Mouse (Mus musculus): ENCODE measurements at regions not wholly inside any gene's neighbourhood (a gene's known extent, or its start where the extent isn't known, plus 50 kb on each side); places are given as distances from the start of the nearest gene placed in this dataset.

GRCm38 (mm10) chr13:10741391-10741790 lies 380.7 kb upstream of the Chrm3 start:
- no peak for DNase-seq (ENCODE audit: extremely low spot score in 1 of 2, low spot score in 1 of 2)

DNA sequence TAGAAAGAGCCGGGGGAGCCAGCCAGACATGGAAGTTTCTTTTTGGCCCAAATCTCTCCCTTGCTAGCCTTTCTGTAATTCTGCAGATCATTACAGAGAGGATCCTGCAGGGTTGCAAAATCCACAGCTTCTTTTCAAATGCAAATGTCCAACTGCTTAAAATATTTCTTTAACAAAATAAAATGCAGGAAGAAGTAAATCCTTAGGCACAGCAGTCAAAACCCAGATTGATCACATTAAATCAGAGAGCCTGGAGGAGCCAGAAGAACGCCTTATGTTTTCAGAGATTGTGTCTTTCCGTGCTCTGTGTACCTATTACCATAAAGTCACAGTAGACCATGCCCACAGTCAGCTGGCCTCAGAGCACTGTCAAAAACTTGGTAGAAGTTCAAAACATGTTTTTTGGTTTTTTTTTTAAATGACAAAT lies 365.1 kb upstream of the Chrm3 start:
- DNase-seq (ENCODE audit: extremely low spot score in 1 of 2, low spot score in 1 of 2) = no peak

- no peak for DNase-seq (ENCODE audit: extremely low spot score in 1 of 2, low spot score in 1 of 2)
Observed at GRCm38 (mm10) chr13:10725335-10725734, 364.7 kb upstream of the Chrm3 start.

GRCm38 (mm10) chr13:10720639-10721038 lies 360.0 kb upstream of the Chrm3 start:
- DNase-seq (ENCODE audit: extremely low spot score in 1 of 2, low spot score in 1 of 2) = no peak

DNA sequence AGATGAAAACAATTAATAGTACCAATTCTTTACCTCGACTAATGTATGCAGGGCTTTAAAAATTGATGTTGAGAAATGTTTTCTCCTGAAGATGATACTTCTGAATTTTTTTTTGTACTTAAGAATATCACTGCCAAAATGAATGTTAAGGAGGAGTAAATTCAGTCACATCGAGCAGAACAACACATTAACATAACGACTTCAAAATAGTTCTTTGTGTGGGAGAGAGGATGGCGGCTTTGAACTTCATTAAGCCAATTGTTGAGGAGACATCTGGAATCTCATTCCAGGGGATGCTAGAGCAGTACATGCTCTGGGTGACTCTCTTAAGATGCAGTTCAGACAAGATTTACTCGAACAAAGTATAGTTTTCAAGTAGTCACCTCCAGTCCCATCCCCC lies 350.8 kb upstream of the Chrm3 start:
- DNase-seq (ENCODE audit: extremely low spot score in 1 of 2, low spot score in 1 of 2) = no peak

GRCm38 (mm10) chr13:10710909-10711308 lies 350.3 kb upstream of the Chrm3 start:
- no peak for DNase-seq (ENCODE audit: extremely low spot score in 1 of 2, low spot score in 1 of 2)

- DNase-seq (ENCODE audit: extremely low spot score in 1 of 2, low spot score in 1 of 2) = no peak
Observed at GRCm38 (mm10) chr13:10697146-10697545, 336.5 kb upstream of the Chrm3 start.

DNA sequence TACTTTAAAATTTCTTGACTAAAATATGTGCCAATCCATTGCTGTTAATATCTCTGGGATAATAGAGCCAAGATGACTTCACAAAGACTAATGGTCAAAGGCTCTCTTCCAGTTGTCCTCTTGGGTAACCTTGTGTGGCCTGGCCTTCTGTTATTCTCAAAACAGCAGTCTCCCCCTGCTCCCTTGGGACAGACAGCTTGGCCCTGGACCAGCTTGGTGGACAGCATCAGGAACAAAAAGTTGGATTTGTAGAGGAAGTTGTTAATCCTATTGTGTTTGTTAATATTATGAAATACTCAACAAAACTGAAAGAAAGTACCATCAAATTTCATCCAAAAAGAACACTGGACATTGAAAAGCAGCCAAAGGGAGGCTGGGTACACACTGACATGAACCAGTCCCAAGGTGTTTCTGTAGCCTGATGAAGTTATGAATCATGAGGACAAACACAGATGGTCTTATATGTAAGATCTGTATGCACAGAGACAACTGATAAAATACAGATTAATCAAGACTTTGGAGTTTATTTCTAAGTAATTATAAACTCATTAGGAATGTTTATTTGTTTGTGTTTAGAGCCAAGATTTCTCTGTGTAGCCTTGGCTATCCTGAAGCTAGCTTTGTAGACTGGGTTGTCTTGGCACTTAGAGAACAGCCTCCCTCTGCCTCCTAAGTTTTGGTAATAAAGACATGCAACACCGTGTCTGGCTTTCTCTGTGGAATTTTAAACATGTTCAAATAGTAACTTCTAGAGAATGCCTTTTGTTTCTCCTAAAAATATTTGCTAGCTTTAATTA lies 335.7 kb upstream of the Chrm3 start:
- no peak for DNase-seq (ENCODE audit: extremely low spot score in 1 of 2, low spot score in 1 of 2)

GRCm38 (mm10) chr13:10691307-10691706 lies 330.7 kb upstream of the Chrm3 start:
- DNase-seq (ENCODE audit: extremely low spot score in 1 of 2, low spot score in 1 of 2) = no peak

DNA sequence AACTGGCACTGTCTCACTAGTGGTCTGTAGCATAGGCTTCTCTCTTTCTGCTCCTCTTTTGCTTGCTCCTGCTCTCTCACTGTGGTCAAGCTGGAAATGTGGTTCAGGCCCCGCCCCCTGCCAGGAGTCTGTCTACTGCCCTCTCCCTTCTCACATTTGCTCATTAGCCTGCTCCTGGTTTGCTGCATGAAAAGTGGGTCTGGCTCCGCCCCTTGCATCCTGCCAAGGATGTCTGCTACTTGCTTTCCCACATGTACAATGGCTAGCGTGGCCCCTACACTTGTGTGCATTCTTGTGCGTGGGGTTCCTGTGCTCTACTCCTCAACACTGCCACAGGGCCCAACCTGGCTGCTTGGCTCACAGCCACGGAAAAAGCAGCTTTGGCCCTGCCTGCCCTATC lies 326.7 kb upstream of the Chrm3 start:
- DNase-seq (ENCODE audit: extremely low spot score in 1 of 2, low spot score in 1 of 2) = no peak

- no peak for DNase-seq (ENCODE audit: extremely low spot score in 1 of 2, low spot score in 1 of 2)
Observed at GRCm38 (mm10) chr13:10654086-10654422, 293.4 kb upstream of the Chrm3 start.

- DNase-seq (ENCODE audit: extremely low spot score in 1 of 2, low spot score in 1 of 2) = peak; percentile 46 to 58
Observed at GRCm38 (mm10) chr13:10653376-10654085, 292.9 kb upstream of the Chrm3 start.

- no peak for DNase-seq (ENCODE audit: extremely low spot score in 1 of 2, low spot score in 1 of 2)
Observed at GRCm38 (mm10) chr13:10636859-10637258, 276.2 kb upstream of the Chrm3 start.

- DNase-seq (ENCODE audit: extremely low spot score in 1 of 2, low spot score in 1 of 2) = no peak
Observed at GRCm38 (mm10) chr13:10630467-10630866, 269.8 kb upstream of the Chrm3 start.

DNA sequence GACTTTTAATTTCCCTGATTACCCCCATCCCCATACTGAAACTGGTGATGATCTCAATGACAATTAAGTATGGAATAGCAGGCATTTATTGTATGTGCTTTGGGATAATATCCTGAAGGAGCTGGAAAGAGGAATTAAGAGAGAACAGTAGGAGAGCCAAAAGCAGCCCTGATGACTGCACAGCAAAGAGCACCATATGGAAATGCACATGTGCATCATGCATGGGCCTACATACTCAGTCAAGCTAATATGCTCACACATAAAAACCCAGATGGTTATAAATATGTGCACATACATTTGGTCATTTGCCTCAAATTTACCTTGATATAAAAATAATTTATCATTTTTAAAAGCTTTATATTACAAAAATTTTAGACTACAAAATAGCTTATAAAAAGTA lies 259.0 kb upstream of the Chrm3 start:
- DNase-seq (ENCODE audit: extremely low spot score in 1 of 2, low spot score in 1 of 2) = no peak

DNA sequence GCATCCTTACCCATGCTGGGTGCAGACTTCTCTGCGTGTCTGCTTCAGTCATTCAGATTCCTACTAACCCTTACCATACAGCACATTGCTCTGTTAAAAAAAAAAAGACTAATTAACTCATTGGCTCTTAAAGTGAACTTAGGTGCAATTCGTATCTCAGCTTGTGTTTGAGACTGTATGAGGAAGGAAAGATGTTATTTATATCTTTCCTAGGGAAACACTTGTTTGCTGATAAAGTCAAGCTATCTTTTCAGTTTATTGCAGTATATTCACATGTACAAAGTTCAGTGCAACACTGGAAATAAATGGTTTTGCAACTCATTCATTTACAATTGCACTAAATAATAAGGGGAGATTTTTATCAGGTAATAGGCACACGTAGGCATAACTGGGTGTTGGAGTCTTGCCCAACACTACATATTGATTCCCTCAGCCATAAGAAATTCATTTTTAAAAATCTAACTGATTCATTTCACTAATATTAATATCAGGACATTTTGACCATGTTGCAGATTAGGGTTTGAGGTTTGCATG lies 257.8 kb upstream of the Chrm3 start:
- DNase-seq (ENCODE audit: extremely low spot score in 1 of 2, low spot score in 1 of 2) = no peak

DNA sequence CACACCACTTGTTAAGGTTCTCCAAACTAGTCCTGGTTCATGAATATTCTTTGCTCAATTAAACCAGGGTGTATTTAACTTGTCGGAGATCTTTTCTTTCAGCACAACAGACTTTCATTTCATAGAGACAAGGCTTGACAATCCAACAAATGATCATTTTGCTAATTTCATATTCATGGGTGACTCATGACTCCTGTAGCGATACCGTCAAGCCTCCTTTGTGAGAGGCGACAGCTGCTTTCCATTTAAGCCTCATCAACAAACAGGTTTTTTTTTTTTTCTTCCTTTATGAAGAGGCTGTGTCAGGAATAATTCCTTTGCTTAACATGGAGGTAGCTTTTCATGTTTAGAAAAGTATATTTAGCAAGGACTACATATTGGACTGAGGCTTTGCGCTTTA lies 214.3 kb upstream of the Chrm3 start:
- DNase-seq (ENCODE audit: extremely low spot score in 1 of 2, low spot score in 1 of 2) = no peak

GRCm38 (mm10) chr13:10566825-10567224 lies 206.2 kb upstream of the Chrm3 start:
- no peak for DNase-seq (ENCODE audit: extremely low spot score in 1 of 2, low spot score in 1 of 2)

DNA sequence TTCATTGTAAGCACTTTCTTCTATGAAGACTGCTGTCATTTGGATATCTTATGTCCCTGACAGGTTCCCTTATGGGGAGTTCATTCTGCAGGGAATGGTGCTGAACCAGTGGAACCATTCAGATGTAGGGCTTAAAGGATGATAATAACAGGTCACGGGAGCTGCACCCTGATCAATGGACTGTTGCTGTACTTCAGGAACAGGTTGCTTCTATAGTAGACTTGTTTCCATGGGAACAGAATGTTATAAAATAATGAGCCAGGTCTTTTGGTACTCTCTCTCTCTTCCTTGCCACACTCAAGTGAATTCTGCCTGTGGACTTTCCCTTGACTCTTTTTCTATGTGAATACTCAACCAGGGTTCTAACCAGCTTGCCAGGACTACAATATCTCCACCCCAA lies 196.9 kb upstream of the Chrm3 start:
- DNase-seq (ENCODE audit: extremely low spot score in 1 of 2, low spot score in 1 of 2) = no peak

GRCm38 (mm10) chr13:10554595-10554994 lies 193.9 kb upstream of the Chrm3 start:
- DNase-seq (ENCODE audit: extremely low spot score in 1 of 2, low spot score in 1 of 2) = no peak

GRCm38 (mm10) chr13:10542723-10543122 lies 182.1 kb upstream of the Chrm3 start:
- no peak for DNase-seq (ENCODE audit: extremely low spot score in 1 of 2, low spot score in 1 of 2)

Data from layer of hippocampus, postnatal 25 days (tissue).